Mouse (Mus musculus) G1E (cell line): ENCODE data around the gene Lmna.

Experiments
- GATA1 ChIP-seq: IDR thresholded peaks from 2 replicates; pipeline ENCODE4 v1.6.1; 2012; ENCODE audit warnings: borderline replicate concordance, low read length, inconsistent platforms, mixed read lengths
- TAL1 ChIP-seq: conservative IDR thresholded peaks from 2 replicates; pipeline ENCODE4 v1.6.1; 2012; ENCODE audit warnings: low read depth, low read length, inconsistent platforms, mixed read lengths

DNA sequence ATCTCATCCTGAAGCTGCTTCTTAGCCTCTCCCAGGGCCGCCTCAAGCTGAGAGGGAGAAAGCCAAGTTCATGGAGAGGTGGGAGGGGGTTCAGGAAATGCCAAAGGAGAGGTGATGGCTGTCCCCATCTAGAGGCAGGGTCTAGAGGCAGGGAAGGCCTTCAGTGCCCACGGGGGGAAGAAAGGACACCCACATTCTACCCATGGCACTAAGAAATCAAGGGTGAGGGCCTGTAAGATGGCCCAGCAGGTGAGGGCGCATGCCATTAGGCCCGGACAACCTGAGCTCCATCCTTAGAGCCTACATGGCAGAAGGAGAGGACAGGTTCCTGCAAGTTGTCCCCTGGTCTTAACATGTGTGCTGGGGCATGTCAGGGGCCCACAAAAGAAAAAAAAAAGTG, 22.9 kb downstream of the Lmna start:
- no peak for TF ChIP-seq GATA1
- TF ChIP-seq TAL1 = no peak
